Mouse (Mus musculus) layer of hippocampus, adult 11-12 months (tissue): ENCODE results near the gene Stn1.

Experiments
- DNase-seq: peaks from one replicate; pipeline ENCODE4 v3.0.0; 2022; ENCODE audit warnings: low spot score

The Stn1 gene

DNA sequence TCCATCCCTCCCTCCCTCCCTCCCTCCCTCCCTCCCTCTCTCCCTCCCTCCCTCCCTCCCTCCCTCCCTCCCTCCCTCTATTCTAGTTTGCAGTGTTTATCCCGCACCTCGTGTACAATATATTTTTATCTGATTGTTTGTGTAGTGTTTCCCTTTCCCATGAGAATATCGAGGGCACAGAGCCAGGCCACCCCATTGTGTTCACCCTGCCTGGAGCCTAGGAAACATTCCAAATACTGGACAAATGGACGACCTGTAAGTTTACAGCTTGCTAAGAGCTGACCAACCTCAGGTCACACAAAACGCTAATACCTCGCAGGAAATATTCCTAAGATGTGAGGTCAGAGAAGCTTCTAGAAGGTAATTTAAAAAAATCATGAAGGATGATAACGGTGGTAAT, 85.1 kb downstream of the Stn1 start:
- no peak for DNase-seq

DNA sequence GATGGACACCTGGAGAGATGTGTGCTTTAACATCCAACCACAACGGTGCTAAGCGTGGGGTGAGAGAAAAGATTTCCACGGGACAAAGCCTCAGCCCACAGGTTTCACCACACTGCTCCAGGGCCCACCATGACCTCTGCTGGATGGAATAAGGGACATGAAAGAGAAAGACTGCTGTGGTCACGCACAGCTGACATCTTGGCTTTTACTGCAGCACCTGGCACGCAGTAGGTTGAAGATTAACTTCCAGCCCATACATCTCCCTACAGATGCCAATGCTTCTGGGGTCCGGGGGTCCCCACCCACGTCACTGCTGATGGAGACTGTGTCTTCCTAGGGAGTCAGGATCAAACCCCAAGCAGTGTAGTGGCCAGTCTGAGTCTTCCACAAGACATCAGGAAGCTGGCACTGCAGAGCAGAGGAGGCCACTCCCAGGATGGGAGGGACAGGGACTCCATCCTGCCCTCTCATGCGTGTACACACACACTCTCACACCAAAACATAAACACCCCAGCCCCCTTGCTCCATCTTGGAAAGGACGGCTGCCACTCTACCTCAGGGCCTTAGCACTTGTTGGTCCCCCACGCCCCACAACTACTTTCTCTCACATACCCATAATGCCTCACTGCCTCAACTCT, 85.7 kb downstream of the Stn1 start:
- DNase-seq, result no peak
